Mouse (Mus musculus) MEL (cell line): ENCODE results near the gene Pogz. TPM values are rescaled to one million over a fixed set of nuclear protein-coding genes. Genes with fewer than 3 reads are reported as not detected.

ENCODE experiments used
- DNase-seq: peaks from one replicate; pipeline ENCODE4 v3.0.0; 2011; ENCODE audit warnings: low read depth, low spot score
- H3K27ac ChIP-seq: 2 replicates; pipeline ENCODE4 v1.5.1; 2012; ENCODE audit warnings: low read depth, mild to moderate bottlenecking, control low read depth, low read length, moderate library complexity; ENCODE audit not compliant: control insufficient read depth
- H3K27me3 ChIP-seq, 2 experiments: fragments of 150-350 bp in 1 of 2; sonication (generic) in 1 of 2; 2 replicates each; pipeline ENCODE4 v1.6.1; 2012; ENCODE audit warnings: low read length in 2 of 2, mild to moderate bottlenecking in 2 of 2, improper control_type of control experiment in 1 of 2, moderate library complexity in 1 of 2; ENCODE audit not compliant: insufficient read depth in 2 of 2, control insufficient read depth in 1 of 2
- H3K36me3 ChIP-seq, 2 experiments: 2 replicates each; pipeline ENCODE4 v1.6.1; 2012 to 2014; ENCODE audit warnings: low read length in 2 of 2, improper control_type of control experiment in 1 of 2, inconsistent platforms in 1 of 2, mild to moderate bottlenecking in 1 of 2; ENCODE audit not compliant: insufficient read depth in 2 of 2, control insufficient read depth in 1 of 2
- H3K4me1 ChIP-seq, 2 experiments: fragments of 150-350 bp in 1 of 2; sonication (generic) in 1 of 2; 2 replicates each; pipeline ENCODE4 v1.6.1; 2012; ENCODE audit warnings: low read length in 2 of 2, improper control_type of control experiment in 1 of 2, mild to moderate bottlenecking in 1 of 2; ENCODE audit not compliant: insufficient read depth in 2 of 2, control insufficient read depth in 1 of 2
- H3K4me3 ChIP-seq, 2 experiments: fragments of 150-350 bp in 1 of 2; sonication (generic) in 1 of 2; 2 replicates each; pipeline ENCODE4 v1.5.1; 2012; ENCODE audit warnings: low read depth in 2 of 2, low read length in 2 of 2, mild to moderate bottlenecking in 2 of 2, moderate library complexity in 2 of 2, control low read depth in 1 of 2, improper control_type of control experiment in 1 of 2; ENCODE audit not compliant: control insufficient read depth in 1 of 2, insufficient read depth in 1 of 2
- H3K79me2 ChIP-seq: 2 replicates; pipeline ENCODE4 v1.6.1; 2012; ENCODE audit warnings: mild to moderate bottlenecking, low read length, moderate library complexity; ENCODE audit not compliant: control insufficient read depth, poor library complexity, insufficient read depth
- H3K9ac ChIP-seq: 2 replicates; pipeline ENCODE4 v1.6.1; 2012; ENCODE audit warnings: low read depth, mild to moderate bottlenecking, control low read depth, low read length, moderate library complexity; ENCODE audit not compliant: control insufficient read depth, poor library complexity, severe bottlenecking
- H3K9me3 ChIP-seq: fragments of 150-350 bp; sonication (generic); replicated peaks from 2 replicates; pipeline ENCODE4 v1.6.1; 2012; ENCODE audit warnings: mild to moderate bottlenecking, low read length, improper control_type of control experiment, moderate library complexity; ENCODE audit not compliant: insufficient read depth
- CHD1 ChIP-seq: IDR thresholded peaks from 2 replicates; pipeline ENCODE4 v1.6.1; 2012; ENCODE audit warnings: low read depth, mild to moderate bottlenecking, inconsistent platforms, low read length, improper control_type of control experiment
- CHD2 ChIP-seq: IDR thresholded peaks from 2 replicates; pipeline ENCODE4 v1.6.1; 2011; ENCODE audit warnings: low read length, improper control_type of control experiment
- CTCF ChIP-seq, 3 experiments: IDR thresholded peaks in 2 of 3; conservative IDR thresholded peaks in 1 of 3; 2 replicates each; pipeline ENCODE4 v1.5.1; 2011 to 2012; ENCODE audit warnings: low read length in 3 of 3, low read depth in 2 of 3, mild to moderate bottlenecking in 2 of 3, improper control_type of control experiment in 1 of 3, inconsistent platforms in 1 of 3, mixed read lengths in 1 of 3, moderate library complexity in 1 of 3; ENCODE audit not compliant: control insufficient read depth in 1 of 3, insufficient read depth in 1 of 3, poor library complexity in 1 of 3, severe bottlenecking in 1 of 3
- E2F4 ChIP-seq: IDR thresholded peaks from 2 replicates; pipeline ENCODE4 v1.6.1; 2011; ENCODE audit warnings: low read depth, low read length, improper control_type of control experiment, borderline replicate concordance
- ELF1 ChIP-seq: IDR thresholded peaks from 2 replicates; pipeline ENCODE4 v1.6.1; 2014; ENCODE audit warnings: low read depth, mild to moderate bottlenecking, inconsistent platforms, low read length, improper control_type of control experiment, moderate library complexity
- JUND ChIP-seq: IDR thresholded peaks from 2 replicates; pipeline ENCODE4 v1.6.1; 2011; ENCODE audit warnings: low read depth, mild to moderate bottlenecking, improper control_type of control experiment, low read length
- MAFK ChIP-seq: IDR thresholded peaks from 2 replicates; pipeline ENCODE4 v1.6.1; 2011; ENCODE audit warnings: low read depth, mild to moderate bottlenecking, low read length, improper control_type of control experiment, borderline replicate concordance
- MEF2A ChIP-seq: IDR thresholded peaks from 2 replicates; pipeline ENCODE4 v1.6.1; 2014; ENCODE audit warnings: low read depth, mild to moderate bottlenecking, inconsistent platforms, low read length, improper control_type of control experiment; ENCODE audit not compliant: poor library complexity, insufficient replicate concordance, severe bottlenecking; ENCODE audit errors: extremely low read depth
- MYB ChIP-seq: IDR thresholded peaks from 2 replicates; pipeline ENCODE4 v1.6.1; 2011; ENCODE audit warnings: mild to moderate bottlenecking, low read depth, low read length, improper control_type of control experiment
- MYC ChIP-seq: IDR thresholded peaks from 2 replicates; pipeline ENCODE4 v1.6.1; 2011; ENCODE audit warnings: low read depth, mild to moderate bottlenecking, low read length, improper control_type of control experiment, moderate library complexity
- NELFE ChIP-seq: IDR thresholded peaks from 2 replicates; pipeline ENCODE4 v1.6.1; 2011; ENCODE audit warnings: low read depth, low read length, improper control_type of control experiment
- POLR2A ChIP-seq, 2 experiments: IDR thresholded peaks; 2 replicates each; pipeline ENCODE4 v1.6.1; 2011 to 2012; ENCODE audit warnings: low read length in 2 of 2, mild to moderate bottlenecking in 2 of 2, control low read depth in 1 of 2, improper control_type of control experiment in 1 of 2, low read depth in 1 of 2, moderate library complexity in 1 of 2; ENCODE audit not compliant: control insufficient read depth in 1 of 2, insufficient read depth in 1 of 2, poor library complexity in 1 of 2
- POLR2AphosphoS5 ChIP-seq: IDR thresholded peaks from 2 replicates; pipeline ENCODE4 v1.6.1; 2012; ENCODE audit warnings: low read depth, borderline replicate concordance, mild to moderate bottlenecking, inconsistent platforms, low read length, moderate library complexity, mixed read lengths
- RAD21 ChIP-seq: IDR thresholded peaks from 2 replicates; pipeline ENCODE4 v1.6.1; 2011; ENCODE audit warnings: mild to moderate bottlenecking, low read depth, low read length, improper control_type of control experiment
- SIN3A ChIP-seq: IDR thresholded peaks from 2 replicates; pipeline ENCODE4 v1.6.1; 2012; ENCODE audit warnings: low read length, improper control_type of control experiment, inconsistent platforms
- SMC3 ChIP-seq: IDR thresholded peaks from 2 replicates; pipeline ENCODE4 v1.6.1; 2011; ENCODE audit warnings: low read depth, low read length, improper control_type of control experiment
- TCF12 ChIP-seq: IDR thresholded peaks from 2 replicates; pipeline ENCODE4 v1.6.1; 2014; ENCODE audit warnings: low read depth, mild to moderate bottlenecking, inconsistent platforms, low read length, improper control_type of control experiment, moderate library complexity
- USF2 ChIP-seq, 2 experiments: IDR thresholded peaks; 2 replicates each; pipeline ENCODE4 v1.6.1; 2011 to 2012; ENCODE audit warnings: improper control_type of control experiment in 2 of 2, low read length in 2 of 2, borderline replicate concordance in 1 of 2, inconsistent platforms in 1 of 2, low read depth in 1 of 2, mild to moderate bottlenecking in 1 of 2; ENCODE audit not compliant: insufficient read depth in 1 of 2
- ZKSCAN1 ChIP-seq: IDR thresholded peaks from 2 replicates; pipeline ENCODE4 v1.6.1; 2012; ENCODE audit warnings: low read depth, mild to moderate bottlenecking, inconsistent platforms, low read length, improper control_type of control experiment, moderate library complexity
- ZNF384 ChIP-seq: IDR thresholded peaks from 2 replicates; pipeline ENCODE4 v1.6.1; 2012; ENCODE audit warnings: low read depth, mild to moderate bottlenecking, inconsistent platforms, low read length, improper control_type of control experiment
- polyA plus RNA-seq, 2 experiments: library from polyadenylated mRNA; stranded (reverse) in 1 of 2; unstranded in 1 of 2; fragments of >175 nt in 1 of 2; fragments of >200 nt in 1 of 2; gene quantifications; 2 replicates each; pipeline versions ENCODE4 v1.2.1 to v1.2.4; 2012; ENCODE audit warnings: low replicate concordance in 2 of 2, low read depth in 1 of 2; ENCODE audit not compliant: insufficient read length in 2 of 2, insufficient read depth in 1 of 2, missing spikeins in 1 of 2
- total RNA-seq: library from RNA; depleted of rRNA; stranded (reverse); fragments of 300-350 nt; gene quantifications from 2 replicates; pipeline ENCODE4 v1.2.3, GENCODE M21; 2012

The Pogz gene
- total and polyA plus RNA-seq, 3 experiments: 10.6 to 31.6 TPM; not detected in 1

DNA sequence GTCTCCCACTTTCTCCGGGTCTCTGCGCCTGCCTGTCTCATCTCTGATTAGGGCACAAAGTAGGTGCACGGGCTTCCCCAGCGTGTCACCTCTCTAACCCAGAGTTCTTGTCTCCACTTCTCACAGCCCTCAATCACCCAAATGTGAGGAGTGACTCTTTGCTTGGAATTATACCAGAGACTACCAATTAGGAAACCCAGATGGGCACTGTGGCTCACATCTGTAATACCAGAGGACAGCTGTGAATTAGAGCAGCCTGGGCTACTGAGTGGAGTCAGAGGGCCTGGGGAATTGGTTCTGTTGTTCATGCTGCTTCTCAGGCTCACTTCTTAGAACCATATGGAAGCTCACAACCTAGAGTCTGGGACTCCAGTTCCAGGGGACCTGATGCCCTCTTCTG lies 32.4 kb upstream of the Pogz start:
- H3K4me1 ChIP-seq: no peaks in the 10 kb centered on the region
- H3K9me3 ChIP-seq: no peaks in the 10 kb centered on the region
- peaks cover 13 to 16% of the 10 kb centered on the region in 2 experiments for H3K27me3 ChIP-seq
- no peak overlapping the region for H3K9ac ChIP-seq
- no peaks in the 10 kb centered on the region for H3K79me2 ChIP-seq
- no peak overlapping the region for H3K4me3 ChIP-seq
- DNase-seq: no peak
- no peaks in the 10 kb centered on the region for H3K36me3 ChIP-seq
- H3K27ac ChIP-seq: no peak overlapping the region
- TF ChIP-seq MYC (no peak), TCF12 (no peak), E2F4 (no peak), MAFK (no peak), MEF2A (no peak), SIN3A (no peak), RAD21 (no peak), ZKSCAN1 (no peak), JUND (no peak), MYB (no peak), POLR2AphosphoS5 (no peak), ELF1 (no peak), NELFE (no peak), POLR2A (IDR thresholded peaks at IDR 0.05; ENCODE audit: control insufficient read depth in 1 of 2, insufficient read depth in 1 of 2, low read depth in 1 of 2, low read length in 2 of 2, poor library complexity in 1 of 2) (no peak), CHD2 (no peak), CHD1 (no peak), ZNF384 (no peak), CTCF (IDR thresholded peaks at IDR 0.05 in 2 of 3, conservative IDR thresholded peaks at IDR 0.05 in 1 of 3; ENCODE audit: control insufficient read depth in 1 of 3, insufficient read depth in 1 of 3, low read depth in 2 of 3, low read length in 3 of 3, poor library complexity in 1 of 3, severe bottlenecking in 1 of 3) (no peak), USF2 (IDR thresholded peaks at IDR 0.05; ENCODE audit: borderline replicate concordance in 1 of 2, insufficient read depth in 1 of 2, low read depth in 1 of 2, low read length in 2 of 2) (no peak), SMC3 (no peak)
- TF ChIP-seq, all 39 proteins: peak for 0

DNA sequence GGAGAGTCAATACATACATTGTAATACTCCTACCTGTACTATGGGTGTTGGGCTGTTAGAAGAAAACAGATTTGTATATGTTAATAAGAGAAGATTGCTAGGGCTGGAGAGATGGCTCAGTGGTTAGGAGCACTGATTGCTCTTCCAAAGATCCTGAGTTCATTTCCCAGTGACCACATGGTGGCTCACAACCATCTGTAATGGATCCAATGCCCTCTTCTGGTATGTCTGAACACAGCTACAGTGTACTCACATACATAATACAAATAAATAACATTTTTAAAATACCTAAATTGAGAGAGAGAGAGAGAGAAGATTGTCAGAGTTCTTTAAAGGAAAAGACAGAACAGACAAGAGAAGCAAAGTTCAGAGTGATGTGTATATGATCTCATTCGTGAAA lies 29.1 kb upstream of the Pogz start:
- Histone ChIP-seq H3K9ac (no peak overlapping the region), H3K36me3 (no peaks in the 10 kb centered on the region), H3K27me3 (peaks cover 7 to 11% of the 10 kb centered on the region in 2 experiments), H3K9me3 (no peaks in the 10 kb centered on the region), H3K79me2 (no peaks in the 10 kb centered on the region), H3K27ac (no peak overlapping the region), H3K4me3 (no peak overlapping the region), H3K4me1 (no peaks in the 10 kb centered on the region)
- TF ChIP-seq CTCF (IDR thresholded peaks at IDR 0.05 in 2 of 3, conservative IDR thresholded peaks at IDR 0.05 in 1 of 3; ENCODE audit: control insufficient read depth in 1 of 3, insufficient read depth in 1 of 3, low read depth in 2 of 3, low read length in 3 of 3, poor library complexity in 1 of 3, severe bottlenecking in 1 of 3): peak in 1 of 3 experiments; percentile 12; a peak in 1 of 6 replicates
- TF ChIP-seq TCF12: no peak
- DNase-seq: no peak
